Mouse (Mus musculus): Measurements from ENCODE around the gene Hp1bp3. TPM values are rescaled to one million over a fixed set of nuclear protein-coding genes. Genes with fewer than 3 reads are reported as not detected.

The Hp1bp3 gene
- polyA plus RNA-seq, 1 experiment = 34.2 TPM

DNA sequence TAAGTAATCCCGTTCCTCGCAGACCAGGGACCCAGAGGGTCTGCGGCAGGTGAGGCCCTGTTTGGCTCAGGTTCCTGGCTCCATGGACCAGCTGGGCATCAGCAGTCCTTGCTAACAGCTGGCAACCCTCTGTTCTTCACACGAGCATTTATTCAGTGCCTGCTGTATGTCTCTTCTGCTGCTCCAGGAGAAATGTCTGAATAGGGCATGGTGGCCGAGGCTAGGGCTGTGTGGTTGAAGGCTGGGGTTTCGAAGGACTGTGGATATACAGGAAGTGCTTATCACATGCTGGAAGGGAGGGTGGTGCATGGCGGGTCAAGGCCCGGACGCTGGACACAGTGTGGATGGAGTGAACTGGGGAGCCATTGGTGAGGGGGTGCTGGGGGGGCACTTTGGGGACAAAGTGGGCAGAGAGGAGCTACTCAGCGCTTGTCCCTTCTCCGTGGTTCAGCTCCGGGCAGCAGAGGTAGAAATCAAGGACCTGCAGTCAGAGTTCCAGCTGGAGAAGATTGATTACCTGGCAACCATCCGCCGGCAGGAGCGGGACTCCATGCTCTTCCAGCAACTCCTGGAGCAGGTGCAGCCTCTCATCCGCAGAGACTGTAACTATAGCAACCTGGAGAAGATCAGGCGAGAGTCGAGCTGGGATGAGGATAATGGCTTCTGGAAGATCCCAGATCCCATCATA, 77.3 kb downstream of the Hp1bp3 start:
- Histone ChIP-seq H3K36me3 (ENCODE audit: control insufficient read depth, insufficient read depth, low read length) (no peaks in the 10 kb centered on the region), H3K4me1 (ENCODE audit: control insufficient read depth, insufficient read depth, insufficient read length) (peaks cover 2% of the 10 kb centered on the region; the same call in 1 of the 2 replicates), H3K27me3 (ENCODE audit: control insufficient read depth, insufficient read depth, low read length) (no peaks in the 10 kb centered on the region), H3K27ac (ENCODE audit: insufficient read depth, low read length) (no peak overlapping the region), H3K4me3 (ENCODE audit: extremely low read depth, insufficient read depth, insufficient read length) (no peak overlapping the region)
- no peak for DNase-seq (ENCODE audit: low read depth in 1 of 2, low spot score in 2 of 2)
- 87% methylated on average over 18 of the region's 18 CpGs for WGBS
- TF ChIP-seq CTCF (IDR thresholded peaks at IDR 0.05; ENCODE audit: extremely low read depth, insufficient read depth, insufficient read length, insufficient replicate concordance) (no peak), POLR2A (IDR thresholded peaks at IDR 0.05; ENCODE audit: low read depth, low read length) (no peak)

DNA sequence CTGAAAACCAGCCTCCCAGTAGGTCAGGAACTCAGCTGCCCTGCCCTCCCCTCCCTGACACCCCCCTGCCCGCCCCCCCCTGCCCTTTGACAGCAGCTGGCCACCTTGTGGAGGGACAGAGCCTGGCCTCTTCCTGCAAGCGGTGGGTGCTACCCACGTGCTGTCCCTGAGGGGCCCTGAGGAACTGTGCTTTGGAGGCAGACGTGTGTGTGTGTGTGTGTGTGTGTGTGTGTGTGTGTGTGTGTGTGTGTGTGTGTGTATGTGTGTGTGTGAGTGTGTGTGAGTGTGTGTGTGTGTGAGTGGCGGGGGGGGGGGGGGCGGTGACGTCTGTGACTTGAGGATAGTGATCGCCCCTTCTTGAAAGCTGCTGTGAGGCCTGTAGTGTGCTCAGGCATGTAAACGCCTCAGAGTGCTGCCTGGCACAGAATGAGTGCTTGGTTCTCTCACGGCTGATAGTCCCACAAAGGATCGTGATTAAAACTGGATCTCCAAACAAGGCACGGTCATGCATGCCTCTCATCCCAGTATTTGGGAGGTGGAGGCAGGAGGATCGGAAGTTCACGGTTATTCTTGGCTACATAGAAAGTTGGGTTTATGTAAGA, 78.0 kb downstream of the Hp1bp3 start:
- 86% methylated on average over 10 of the region's 14 CpGs for whole genome bisulfite sequencing
- DNase-seq (ENCODE audit: low read depth in 1 of 2, low spot score in 2 of 2) = no peak
- Histone ChIP-seq H3K4me3 (ENCODE audit: extremely low read depth, insufficient read depth, insufficient read length) (no peak overlapping the region), H3K36me3 (ENCODE audit: control insufficient read depth, insufficient read depth, low read length) (no peaks in the 10 kb centered on the region), H3K4me1 (ENCODE audit: control insufficient read depth, insufficient read depth, insufficient read length) (no peaks in the 10 kb centered on the region; the same call in 1 of the 2 replicates), H3K27me3 (ENCODE audit: control insufficient read depth, insufficient read depth, low read length) (no peaks in the 10 kb centered on the region), H3K27ac (ENCODE audit: insufficient read depth, low read length) (no peak overlapping the region)
- TF ChIP-seq CTCF (IDR thresholded peaks at IDR 0.05; ENCODE audit: extremely low read depth, insufficient read depth, insufficient read length, insufficient replicate concordance) = no peak
- no peak for TF ChIP-seq POLR2A (IDR thresholded peaks at IDR 0.05; ENCODE audit: low read depth, low read length)

Other genes with a start within 250 kb of the Hp1bp3 start
- 48.9 and 59.6 TPM in 2 replicates for gene Eif4g3, start 223.3 kb upstream of the Hp1bp3 start, polyA plus RNA-seq (2012; rRNA removed)
- gene Sh2d5, start 34.1 kb downstream of the Hp1bp3 start, polyA plus RNA-seq (2012; rRNA removed) = 1.4 and 1.5 TPM in 2 replicates
- gene Kif17, start 34.1 kb downstream of the Hp1bp3 start, polyA plus RNA-seq (2012; rRNA removed) = 0.28 and 0.38 TPM in 2 replicates
- gene Ddost, start 88.4 kb downstream of the Hp1bp3 start, polyA plus RNA-seq (2012; rRNA removed) = 106 and 138 TPM in 2 replicates
- gene Pink1, start 110.0 kb downstream of the Hp1bp3 start, polyA plus RNA-seq (2012; rRNA removed) = 48.1 and 52.7 TPM in 2 replicates
- gene Cda, start 151.7 kb downstream of the Hp1bp3 start, polyA plus RNA-seq (2012; rRNA removed) = 0.33 TPM in 1 of 2 replicates, not detected in the other
- 0.06 and 0.13 TPM in 2 replicates for gene Fam43b, start 180.2 kb downstream of the Hp1bp3 start, polyA plus RNA-seq (2012; rRNA removed)
- 7.8 and 8.7 TPM in 2 replicates for gene Mul1, start 218.4 kb downstream of the Hp1bp3 start, polyA plus RNA-seq (2012; rRNA removed)
- 9.2 and 14.4 TPM in 2 replicates for gene Camk2n1, start 238.0 kb downstream of the Hp1bp3 start, polyA plus RNA-seq (2012; rRNA removed)

All from spleen, adult 2 months (tissue).